Mouse (Mus musculus) embryonic facial prominence, embryonic 15.5 days (tissue): ENCODE data around the gene Zc3h10. TPM values are rescaled to one million over a fixed set of nuclear protein-coding genes. Genes with fewer than 3 reads are reported as not detected.
"Not testable (repeated sequence)": the region's sequence is repeated elsewhere in the genome, so short reads cannot be mapped to it uniquely, and the experiment has no call there.

Experiments
- ATAC-seq: fragments of 200-750 bp; cut with Nextera tagmentation; 2 replicates; pipeline ENCODE4 v1.8.0; 2017; ENCODE audit warnings: low read depth, moderate TSS enrichment; ENCODE audit not compliant: insufficient number of reproducible peaks, low FRiP score, low TSS enrichment
- H3K27ac ChIP-seq: fragments of 300-500 bp; sonication (generic); replicated peaks from 2 replicates; pipeline ENCODE4 v1.5.1; 2015; ENCODE audit warnings: mild to moderate bottlenecking, inconsistent platforms
- H3K27me3 ChIP-seq: fragments of 300-500 bp; sonication (generic); 2 replicates; pipeline ENCODE4 v1.6.1; 2015; ENCODE audit warnings: inconsistent platforms
- H3K36me3 ChIP-seq: fragments of 300-500 bp; sonication (generic); 2 replicates; pipeline ENCODE4 v1.6.1; 2015; ENCODE audit warnings: mild to moderate bottlenecking, inconsistent platforms
- H3K4me1 ChIP-seq: fragments of 300-500 bp; sonication (generic); 2 replicates; pipeline ENCODE4 v1.6.1; 2015; ENCODE audit warnings: inconsistent platforms
- H3K4me2 ChIP-seq: fragments of 300-500 bp; sonication (generic); replicated peaks from 2 replicates; pipeline ENCODE4 v1.6.1; 2015; ENCODE audit warnings: mild to moderate bottlenecking, inconsistent platforms
- H3K4me3 ChIP-seq: fragments of 300-500 bp; sonication (generic); replicated peaks from 2 replicates; pipeline ENCODE4 v1.5.1; 2015; ENCODE audit warnings: mild to moderate bottlenecking, inconsistent platforms
- H3K9ac ChIP-seq: fragments of 300-500 bp; sonication (generic); 2 replicates; pipeline ENCODE4 v1.6.1; 2015; ENCODE audit warnings: inconsistent platforms
- H3K9me3 ChIP-seq: fragments of 300-500 bp; sonication (generic); replicated peaks from 2 replicates; pipeline ENCODE4 v1.6.1; 2016; ENCODE audit warnings: inconsistent platforms
- WGBS: fragments of 180-500 bp; shearing (Covaris S2); methylation state at CpG from one replicate; pipeline ENCODE4 v1.1.7; 2015; 5-methylcytosine and 5-hydroxymethylcytosine counted together
- polyA plus RNA-seq: library from polyadenylated mRNA; unstranded; fragments of >200 nt; fragmentation: Nextera tagmentation; extraction: Ambion mirVana; gene quantifications from 2 replicates; pipeline ENCODE4 v1.2.1, GENCODE M21; 2015

The Zc3h10 gene
- polyA plus RNA-seq, 1 experiment from 2014 or later, result 16.0 TPM

- H3K4me1 ChIP-seq, result not testable (repeated sequence)
- WGBS, result 76% methylated on average over 1 of the region's 1 CpGs
Observed at GRCm38 (mm10) chr10:128555567-128555966, 8.0 kb upstream of the Zc3h10 start.

GRCm38 (mm10) chr10:128550144-128550823 is 2.7 kb upstream of the Zc3h10 start:
- 87% methylated on average over 11 of the region's 11 CpGs for WGBS
- not testable (repeated sequence) for H3K36me3 ChIP-seq, H3K9ac ChIP-seq, ATAC-seq, H3K4me2 ChIP-seq, H3K4me3 ChIP-seq, H3K27ac ChIP-seq, H3K9me3 ChIP-seq, H3K27me3 ChIP-seq
- peaks cover 13% of the 10 kb centered on the region; the same call in 1 of the 2 replicates for H3K4me1 ChIP-seq

More at GRCm38 (mm10) chr10:128555567-128555966, 8.0 kb upstream of the Zc3h10 start:
- not testable (repeated sequence) for H3K27ac ChIP-seq, H3K27me3 ChIP-seq, H3K4me2 ChIP-seq, H3K4me3 ChIP-seq, ATAC-seq, H3K9me3 ChIP-seq, H3K9ac ChIP-seq
- peaks cover 32% of the 10 kb centered on the region for H3K36me3 ChIP-seq

GRCm38 (mm10) chr10:128549682-128550057 is 2.1 kb upstream of the Zc3h10 start:
- not testable (repeated sequence) for H3K9me3 ChIP-seq, H3K27me3 ChIP-seq, H3K36me3 ChIP-seq, H3K9ac ChIP-seq, ATAC-seq
- 58% methylated on average over 6 of the region's 6 CpGs for WGBS
- H3K4me3 ChIP-seq, result peak overlapping the region; percentile 80; the same call in 1 of the 2 replicates
- H3K27ac ChIP-seq, result peak overlapping the region; percentile 69
- H3K4me2 ChIP-seq, result peak overlapping the region; percentile 81; the same call in 1 of the 2 replicates
- peaks cover 13% of the 10 kb centered on the region; the same call in 1 of the 2 replicates for H3K4me1 ChIP-seq

- Histone ChIP-seq H3K4me2 (peak within 1 kb of the TSS; percentile 81), H3K27ac (peak within 1 kb of the TSS; percentile 97), H3K27me3 (no peaks in the 10 kb centered on the region), H3K4me1 (peaks cover 13% of the 10 kb centered on the region; the same call in 1 of the 2 replicates), H3K9ac (peak within 1 kb of the TSS; percentile 79), H3K9me3 (no peaks in the 10 kb centered on the region), H3K36me3 (peaks cover 15% of the 10 kb centered on the region), H3K4me3 (peak within 1 kb of the TSS; percentile 80)
- peak; percentile 89 for ATAC-seq
- under 1% methylated on average over 31 of the region's 31 CpGs for WGBS
Observed at GRCm38 (mm10) chr10:128548947-128549681, 1.5 kb upstream of the Zc3h10 start, which contains the start of gene Rpl41. TSS of gene Rpl41 (minus strand) at chr10:128549305.

GRCm38 (mm10) chr10:128548051-128548791 is 647 bp upstream of the Zc3h10 start:
- WGBS, result under 1% methylated on average over 30 of the region's 30 CpGs
- ATAC-seq, result not testable (repeated sequence)
- peaks cover 24% of the 10 kb centered on the region for H3K36me3 ChIP-seq

GRCm38 (mm10) chr10:128546787-128547186 is 787 bp downstream of the Zc3h10 start:
- peak overlapping the region; percentile 80 for H3K4me3 ChIP-seq
- no peak for ATAC-seq
- peak overlapping the region; percentile 81 for H3K4me2 ChIP-seq
- no peaks in the 10 kb centered on the region for H3K9me3 ChIP-seq
- WGBS, result 13% methylated on average over 7 of the region's 7 CpGs
- peak overlapping the region; percentile 79 for H3K9ac ChIP-seq
- peak overlapping the region; percentile 95 for H3K27ac ChIP-seq
- H3K4me1 ChIP-seq, result peaks cover 13% of the 10 kb centered on the region; the same call in 1 of the 2 replicates
- H3K36me3 ChIP-seq, result peaks cover 35% of the 10 kb centered on the region
- H3K27me3 ChIP-seq, result no peaks in the 10 kb centered on the region

More at GRCm38 (mm10) chr10:128548051-128548791, 647 bp upstream of the Zc3h10 start:
- peak overlapping the region; percentile 81 for H3K4me2 ChIP-seq
- H3K9me3 ChIP-seq, H3K27me3 ChIP-seq: not testable (repeated sequence)
- peak overlapping the region; percentile 97 for H3K27ac ChIP-seq
- peak overlapping the region; percentile 80 for H3K4me3 ChIP-seq
- H3K9ac ChIP-seq, result peak overlapping the region; percentile 79
- H3K4me1 ChIP-seq, result peaks cover 13% of the 10 kb centered on the region; the same call in 1 of the 2 replicates

GRCm38 (mm10) chr10:128546361-128546760 is 1.2 kb downstream of the Zc3h10 start:
- peak overlapping the region; percentile 81 for H3K4me2 ChIP-seq
- no peak overlapping the region; the same call in none of the 2 replicates for H3K9ac ChIP-seq
- H3K4me1 ChIP-seq, result peaks cover 13% of the 10 kb centered on the region; the same call in 1 of the 2 replicates
- no peaks in the 10 kb centered on the region for H3K9me3 ChIP-seq
- no peaks in the 10 kb centered on the region for H3K27me3 ChIP-seq
- H3K36me3 ChIP-seq, result peaks cover 36% of the 10 kb centered on the region
- WGBS, result 11% methylated on average over 4 of the region's 4 CpGs
- no peak for ATAC-seq
- peak overlapping the region; percentile 95 for H3K27ac ChIP-seq
- peak overlapping the region; percentile 80 for H3K4me3 ChIP-seq

GRCm38 (mm10) chr10:128545570-128545898 is 2.0 kb downstream of the Zc3h10 start:
- H3K4me1 ChIP-seq, result peaks cover 13% of the 10 kb centered on the region; the same call in 1 of the 2 replicates
- no peak overlapping the region for H3K4me3 ChIP-seq
- 91% methylated on average over 3 of the region's 3 CpGs for WGBS
- H3K27ac ChIP-seq, result no peak overlapping the region
- H3K9ac ChIP-seq, result no peak overlapping the region
- H3K27me3 ChIP-seq, result no peaks in the 10 kb centered on the region
- ATAC-seq, result no peak
- H3K36me3 ChIP-seq, result peaks cover 41% of the 10 kb centered on the region
- no peak overlapping the region for H3K4me2 ChIP-seq
- no peaks in the 10 kb centered on the region for H3K9me3 ChIP-seq

GRCm38 (mm10) chr10:128544674-128545569 is 2.7 kb downstream of the Zc3h10 start:
- H3K27me3 ChIP-seq, result no peaks in the 10 kb centered on the region
- peaks cover 41% of the 10 kb centered on the region for H3K36me3 ChIP-seq
- no peak overlapping the region for H3K27ac ChIP-seq
- H3K4me3 ChIP-seq, result no peak overlapping the region
- WGBS, result 94% methylated on average over 37 of the region's 37 CpGs
- no peak overlapping the region for H3K9ac ChIP-seq
- no peaks in the 10 kb centered on the region for H3K9me3 ChIP-seq
- no peak for ATAC-seq
- H3K4me2 ChIP-seq, result no peak overlapping the region
- H3K4me1 ChIP-seq, result peaks cover 13% of the 10 kb centered on the region; the same call in 1 of the 2 replicates

GRCm38 (mm10) chr10:128544151-128544657 is 3.4 kb downstream of the Zc3h10 start:
- Histone ChIP-seq H3K36me3 (peaks cover 41% of the 10 kb centered on the region), H3K9ac (no peak overlapping the region), H3K4me1 (peaks cover 13% of the 10 kb centered on the region; the same call in 1 of the 2 replicates), H3K9me3 (no peaks in the 10 kb centered on the region), H3K4me2 (no peak overlapping the region), H3K27me3 (no peaks in the 10 kb centered on the region), H3K27ac (no peak overlapping the region), H3K4me3 (no peak overlapping the region)
- WGBS, result 96% methylated on average over 15 of the region's 15 CpGs
- ATAC-seq, result no peak
